Mouse (Mus musculus) embryo, embryonic 11.5 days (tissue): ENCODE results near the gene Rgl3.
A peak's percentile ranks its signal among the peaks of the same experiment; 100 is the strongest.

Experiments
- DNase-seq: peaks from one replicate; pipeline ENCODE4 v3.0.0-alpha.2; 2012; ENCODE audit warnings: low read depth, low spot score

Rgl3 gene

DNA sequence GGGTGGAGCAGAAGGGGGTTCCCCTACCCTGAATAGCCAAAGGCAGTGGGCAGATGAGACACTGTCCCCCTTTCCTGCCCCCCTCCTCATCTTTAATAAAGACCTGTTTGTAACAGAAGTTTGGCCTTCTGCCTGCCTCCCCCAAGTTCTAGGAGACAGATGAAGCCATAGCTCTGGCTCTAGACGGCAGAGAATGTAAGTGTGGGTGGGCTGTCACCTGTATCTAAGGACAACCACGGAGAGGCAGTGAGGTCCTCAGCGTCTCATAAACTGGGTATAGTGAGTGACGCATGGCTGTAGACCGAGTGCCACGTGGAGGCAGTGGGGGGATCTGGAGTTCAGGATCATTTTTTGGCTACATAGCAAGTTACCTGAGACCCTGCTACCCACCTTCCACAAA is 40.5 kb downstream of the Rgl3 start:
- no peak for DNase-seq

DNA sequence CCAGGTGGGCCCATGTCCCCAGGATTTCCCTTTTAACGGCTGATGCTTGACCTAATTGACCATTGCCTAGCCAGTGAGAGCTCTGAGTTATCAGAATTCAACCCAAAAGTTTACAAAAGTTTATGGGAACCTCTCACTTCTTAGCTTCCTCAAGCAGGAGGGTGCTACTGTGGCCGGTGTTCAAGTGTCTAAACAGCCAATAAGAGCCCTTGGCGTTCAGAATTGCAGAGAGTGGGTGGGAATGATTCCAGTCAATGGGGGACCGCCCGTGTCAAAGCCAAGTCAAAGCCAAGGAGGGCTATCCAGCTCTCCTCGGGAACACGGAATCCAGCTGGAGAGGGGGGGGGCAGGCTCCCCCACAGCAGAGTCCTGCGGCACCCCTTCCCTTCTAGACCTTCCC is 41.1 kb downstream of the Rgl3 start:
- no peak for DNase-seq

DNA sequence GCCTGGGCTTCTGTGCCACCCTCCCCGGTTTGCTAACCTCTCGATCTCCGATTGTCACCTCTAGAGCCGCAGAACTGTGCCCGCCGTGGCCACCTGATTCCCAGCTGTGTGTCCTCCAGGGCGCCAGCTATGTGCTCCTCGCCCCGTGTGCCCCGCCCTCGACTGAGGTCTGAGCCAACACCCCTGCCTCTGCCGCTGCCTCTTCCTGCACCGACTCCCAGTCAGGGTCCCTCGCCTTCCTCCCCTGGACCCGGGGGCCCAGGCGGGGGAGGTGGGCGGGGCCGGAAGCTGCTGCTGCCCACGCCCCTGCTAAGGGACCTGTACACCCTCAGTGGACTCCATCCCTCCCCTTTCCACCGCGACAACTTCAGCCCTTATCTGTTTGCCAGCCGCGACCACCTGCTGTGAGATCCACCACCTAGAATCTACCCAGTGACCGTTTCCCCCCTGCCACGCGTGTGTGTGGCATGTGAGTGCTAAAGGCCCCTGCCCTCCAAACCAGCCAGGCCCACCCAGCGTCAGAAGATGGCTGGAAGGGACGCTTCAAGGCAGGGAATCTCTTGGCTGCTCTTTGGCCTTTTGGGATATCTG is 41.6 kb downstream of the Rgl3 start:
- DNase-seq = no peak

DNA sequence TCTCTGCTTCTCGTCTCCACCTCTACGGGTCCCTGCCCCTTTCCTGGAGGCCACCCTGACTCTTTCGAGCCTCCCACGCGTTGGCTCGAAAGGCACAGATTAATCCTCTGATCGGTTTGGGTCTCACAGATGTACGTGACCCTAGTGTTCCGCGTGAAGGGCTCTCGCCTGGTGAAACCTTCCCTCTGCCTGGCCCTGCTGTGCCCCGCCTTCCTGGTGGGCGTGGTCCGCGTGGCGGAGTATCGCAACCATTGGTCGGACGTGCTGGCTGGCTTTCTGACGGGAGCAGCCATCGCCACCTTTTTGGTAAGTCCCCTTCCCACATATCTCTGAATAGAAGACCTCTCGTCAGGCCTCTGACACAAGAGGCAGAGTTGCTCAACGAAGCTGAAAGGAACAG is 45.0 kb downstream of the Rgl3 start:
- DNase-seq = no peak

DNA sequence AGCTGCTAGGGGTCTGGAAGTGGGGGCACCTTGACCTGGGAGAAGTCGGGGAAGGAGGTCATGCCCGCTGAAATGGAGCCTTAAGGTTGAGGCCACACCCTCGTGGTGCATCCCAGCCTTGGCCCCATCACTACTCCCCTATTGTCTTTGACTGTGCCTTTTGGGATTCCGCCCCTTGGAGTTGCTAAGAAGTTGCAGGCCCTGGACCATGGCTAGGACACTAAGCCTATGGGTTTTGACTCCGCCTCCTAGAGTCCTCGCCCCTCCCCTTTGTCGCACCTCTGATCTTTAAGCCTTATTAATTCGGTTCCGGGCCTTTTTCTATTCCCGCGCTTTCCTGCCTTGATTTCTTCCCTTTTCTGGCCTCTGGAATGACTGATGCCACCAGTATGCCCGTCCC is 45.6 kb downstream of the Rgl3 start:
- DNase-seq = no peak

DNA sequence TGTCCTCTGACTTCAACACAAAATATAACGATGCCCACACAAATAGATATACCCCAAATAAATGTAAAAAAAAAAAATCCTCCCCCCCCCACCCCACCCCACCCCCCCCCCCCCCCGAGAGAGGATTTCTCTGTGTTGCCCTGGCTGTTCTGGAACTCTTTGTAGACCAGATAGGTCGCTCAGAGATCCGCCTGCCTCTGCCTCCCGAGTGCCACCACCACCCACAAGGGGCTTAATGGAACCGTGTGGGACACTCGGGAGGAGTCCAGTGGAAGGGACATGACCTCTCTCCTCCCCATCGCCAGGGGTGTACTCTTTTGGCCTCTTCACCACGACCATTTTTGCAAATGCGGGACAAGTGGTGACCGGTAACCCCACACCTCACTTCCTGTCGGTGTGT is 46.2 kb downstream of the Rgl3 start:
- no peak for DNase-seq

DNA sequence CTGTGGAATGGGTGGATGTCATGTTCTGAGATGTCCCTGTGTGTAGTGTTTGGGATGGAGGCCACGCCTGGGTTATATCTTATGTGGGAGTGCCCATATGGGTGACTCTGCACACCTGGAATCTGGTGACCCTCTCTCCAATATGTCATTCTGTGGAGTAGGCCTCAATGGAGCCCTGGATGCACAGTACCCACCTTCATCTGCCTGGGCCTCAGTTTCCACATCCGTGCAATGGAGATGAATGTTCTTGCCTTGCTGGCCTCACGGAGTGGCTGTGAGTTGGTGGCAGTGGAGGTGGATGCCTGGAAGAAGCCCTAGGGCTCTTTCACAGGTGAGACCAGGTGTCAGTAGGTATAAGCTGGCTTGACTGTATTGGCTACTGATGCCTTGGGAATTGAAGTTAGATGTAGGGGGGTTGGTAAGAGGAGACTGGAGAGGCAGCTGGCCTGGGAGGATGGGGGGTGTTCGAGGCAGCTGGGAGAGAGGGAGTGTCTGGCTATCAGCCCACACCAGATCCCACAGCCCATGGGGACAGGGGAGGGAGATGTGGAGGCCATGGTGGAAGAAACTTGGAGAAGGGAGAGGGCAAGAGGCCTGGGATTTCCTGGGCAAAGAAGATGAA is 50.9 kb downstream of the Rgl3 start:
- DNase-seq = no peak

DNA sequence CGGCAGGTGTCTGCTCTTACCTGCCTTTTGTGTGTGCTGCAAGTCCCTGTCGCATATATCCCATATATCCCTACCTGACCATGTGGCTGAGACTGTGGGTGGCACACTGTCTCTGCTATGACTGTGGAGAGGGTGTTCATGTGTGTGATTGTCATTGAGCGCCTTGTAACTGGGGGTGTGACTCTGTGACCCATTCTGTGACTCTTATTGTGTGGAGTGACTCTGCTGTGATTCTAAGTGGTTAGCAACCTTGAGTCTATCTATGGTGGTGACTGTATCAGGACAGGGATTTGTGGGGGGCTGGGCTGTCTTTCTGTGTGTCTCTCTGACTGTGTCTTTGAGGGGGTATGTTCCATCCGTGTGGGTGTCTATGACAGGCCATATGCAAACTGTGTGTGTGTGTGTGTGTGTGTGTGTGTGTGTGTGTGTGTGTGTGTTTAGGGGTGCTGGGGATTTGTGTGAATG is 51.5 kb downstream of the Rgl3 start:
- DNase-seq = no peak

DNA sequence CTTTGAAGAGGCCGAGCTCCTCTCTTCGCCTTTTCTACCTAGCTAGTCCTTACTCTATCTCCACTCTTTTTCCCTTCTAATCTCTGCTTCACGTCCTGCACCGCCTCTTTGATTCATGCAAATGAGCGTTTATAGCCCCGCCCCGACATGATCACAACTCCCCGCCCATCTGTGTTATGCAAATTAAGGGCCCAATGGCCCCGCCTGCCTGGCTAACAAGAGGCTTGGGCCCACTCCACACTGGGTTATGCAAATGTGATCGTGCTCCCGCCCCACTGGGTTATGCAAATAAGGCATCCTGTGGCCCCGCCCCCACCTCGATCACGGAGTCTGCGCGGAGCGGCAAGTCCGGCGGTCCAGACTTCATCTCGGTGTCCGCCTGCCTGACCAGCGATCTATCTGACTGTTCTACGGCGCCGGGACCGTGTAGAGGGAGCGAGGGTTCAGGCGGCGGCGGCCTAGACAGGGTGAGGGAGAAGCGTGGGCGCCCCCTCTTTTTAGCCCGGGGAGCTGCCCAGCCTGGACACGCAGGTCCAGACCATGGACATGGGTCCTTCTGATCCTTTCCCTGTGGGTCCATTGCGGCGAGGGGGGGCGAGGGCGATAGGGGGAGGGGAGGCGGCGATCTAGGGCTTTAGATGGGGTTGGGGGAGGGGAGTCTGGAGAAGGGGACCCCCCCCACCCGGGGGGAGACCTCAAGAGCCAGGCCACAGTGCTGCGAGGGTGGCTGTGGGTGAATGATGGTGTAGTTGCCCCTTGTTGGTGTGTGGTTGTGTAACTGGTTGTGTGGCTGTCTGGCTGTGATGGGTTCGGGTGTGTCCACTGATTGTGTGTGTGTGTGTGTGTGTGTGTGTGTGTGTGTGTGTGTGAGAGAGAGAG is 52.3 kb downstream of the Rgl3 start, which contains the start of gene Plppr2:
TSS of gene Plppr2 (plus strand) at position 342 of the 879 bp plus-strand sequence.
- DNase-seq = peak; percentile 88

DNA sequence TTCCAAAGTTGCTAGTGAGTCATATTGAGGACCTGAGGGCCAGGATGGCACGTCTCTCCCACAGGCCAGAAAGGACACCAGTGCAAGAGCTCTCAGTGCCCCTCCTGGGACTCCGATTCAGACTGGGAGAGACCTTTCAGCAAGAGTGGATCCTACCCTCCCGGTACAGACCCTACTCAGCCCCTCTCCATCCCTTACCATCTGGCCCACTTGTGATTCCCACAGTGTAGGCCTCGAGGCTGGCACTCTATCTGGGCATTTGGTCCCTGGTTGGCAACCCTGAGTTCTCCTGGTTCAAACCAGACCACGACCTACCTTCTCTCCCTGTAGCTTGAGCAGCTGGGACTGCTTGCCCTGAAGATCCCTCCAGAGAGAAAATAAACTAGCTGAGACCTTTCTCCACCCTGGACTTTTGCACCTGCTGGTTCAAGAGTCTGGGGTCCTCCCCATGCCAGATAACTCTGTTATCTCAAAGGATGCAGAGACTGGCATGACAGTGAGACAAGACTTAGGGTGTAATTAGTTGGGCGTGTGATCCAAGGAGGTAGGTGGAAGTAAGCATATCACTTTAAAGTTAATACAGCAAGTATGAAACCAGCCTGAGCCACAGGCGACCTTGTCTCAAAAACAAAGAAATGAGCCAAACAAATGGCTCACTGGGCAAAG is 53.6 kb downstream of the Rgl3 start:
- no peak for DNase-seq

DNA sequence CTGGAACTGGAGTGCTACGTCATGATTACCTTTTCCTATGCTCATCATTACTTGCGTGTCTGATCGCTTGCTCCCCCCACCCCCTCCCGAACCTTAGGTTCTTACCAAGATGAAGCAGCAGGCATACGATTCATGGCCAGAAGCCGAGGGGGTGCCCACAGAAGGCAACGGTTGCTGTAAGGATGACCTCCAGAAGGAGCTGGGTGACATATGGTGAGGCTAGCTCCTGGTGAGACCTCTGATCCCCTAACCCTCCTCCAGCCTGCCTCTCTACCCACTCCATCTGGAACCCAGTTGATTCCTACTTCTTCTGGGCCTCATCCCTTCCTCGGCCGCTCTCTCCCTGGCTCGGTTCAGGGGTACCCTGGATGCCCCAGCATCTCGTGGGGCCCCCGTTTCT is 55.2 kb downstream of the Rgl3 start:
- DNase-seq = no peak

DNA sequence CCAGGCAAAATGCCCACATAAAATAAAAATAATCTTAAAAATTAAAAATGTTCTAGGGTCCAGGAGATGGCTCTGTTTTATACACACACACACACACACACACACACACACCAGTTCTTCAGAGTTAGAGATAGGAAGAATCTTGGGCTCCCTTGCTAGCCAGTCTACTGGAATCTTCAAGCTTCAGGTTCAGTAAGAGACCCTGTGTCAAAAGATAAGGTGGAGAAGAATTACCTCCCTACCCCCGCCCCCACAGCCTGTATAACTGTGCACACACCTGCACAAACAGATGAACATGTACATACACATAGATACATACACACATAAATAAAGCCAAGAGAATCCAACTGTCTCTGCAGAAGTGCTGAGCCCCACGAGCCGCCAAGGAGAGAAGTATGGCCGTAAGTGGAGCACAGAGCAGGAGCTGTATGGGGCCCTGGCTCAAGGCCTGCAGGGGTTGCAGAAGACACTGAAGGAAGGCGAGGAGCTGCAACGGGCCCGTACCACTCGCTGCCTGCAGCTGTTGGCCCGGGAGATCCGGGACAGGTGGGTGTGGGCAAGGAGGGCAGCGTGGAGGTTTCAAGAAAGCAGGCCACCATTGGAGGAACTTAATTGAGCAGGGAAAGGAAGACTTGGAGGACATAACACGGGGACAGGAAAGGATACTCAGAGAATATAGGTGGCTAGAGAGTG is 56.7 kb downstream of the Rgl3 start:
- DNase-seq = no peak

DNA sequence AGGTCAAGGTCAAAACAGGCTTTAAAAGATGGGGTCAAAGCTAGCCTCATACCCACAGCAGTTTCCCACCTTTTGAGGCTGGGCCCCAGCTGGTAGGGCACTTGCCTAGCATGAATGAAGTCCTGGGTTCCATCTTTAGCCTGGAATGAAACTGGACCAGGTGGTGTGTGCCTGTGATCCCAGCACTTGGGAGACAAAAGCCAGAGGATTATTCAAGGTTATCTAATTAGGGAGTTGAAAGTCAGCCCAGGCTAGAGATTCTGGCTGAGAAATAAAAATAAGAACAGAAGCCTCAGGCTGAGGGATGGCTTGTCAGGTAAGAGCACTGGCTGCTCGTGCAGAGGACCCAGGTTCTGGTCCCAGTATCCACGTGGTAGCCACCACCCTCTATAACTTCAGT is 57.2 kb downstream of the Rgl3 start:
- DNase-seq = no peak

DNA sequence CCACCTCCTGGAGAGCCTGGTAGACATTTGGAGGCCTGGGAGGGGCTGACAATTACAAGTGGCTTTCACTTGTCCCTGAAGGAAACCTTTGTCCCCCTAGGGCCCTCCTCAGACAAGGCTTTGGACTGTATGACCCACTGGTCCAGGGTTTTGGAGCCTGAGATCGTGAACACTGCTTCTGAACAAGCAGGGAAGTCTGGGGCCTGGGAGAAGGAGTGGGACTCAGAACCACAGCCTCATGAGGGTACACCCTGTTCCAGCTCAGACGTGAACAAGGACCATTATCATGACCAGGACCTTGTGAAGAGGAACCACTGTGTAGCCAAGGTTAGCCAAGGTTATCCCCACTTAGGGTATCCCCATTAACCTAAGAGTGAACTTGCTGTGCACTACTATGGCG is 60.0 kb downstream of the Rgl3 start:
- DNase-seq = no peak

DNA sequence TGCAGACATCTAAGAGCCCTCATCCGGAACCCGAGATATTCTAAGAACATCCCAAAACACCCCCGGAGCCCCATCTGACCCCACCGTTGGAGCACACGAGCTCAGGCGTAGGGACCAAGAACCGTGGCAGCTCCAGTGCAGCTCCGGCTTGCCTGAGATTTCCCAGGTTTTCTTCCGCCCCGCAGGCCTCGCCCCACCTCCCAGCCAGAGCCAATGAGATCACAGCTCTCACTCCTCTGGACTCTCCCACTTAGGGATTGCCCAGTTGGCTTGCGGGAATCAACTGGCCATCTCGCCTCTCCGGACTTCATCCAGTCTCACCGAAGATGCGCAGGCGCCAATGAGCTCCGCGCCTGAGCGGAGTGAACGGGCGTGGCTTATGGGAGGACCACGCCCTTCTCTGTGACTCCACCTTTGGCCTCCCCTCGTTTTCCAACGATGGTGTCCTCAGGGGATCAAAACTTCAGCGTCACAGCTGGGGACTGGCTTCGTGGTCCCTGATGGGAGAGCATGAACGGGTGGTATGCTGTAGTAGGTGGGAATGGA is 62.0 kb downstream of the Rgl3 start, which contains the start of the genes Ccdc159 and Tmem205:
TSS of gene Ccdc159 (plus strand) at position 264 of the 546 bp plus-strand sequence.
TSS of gene Tmem205 (minus strand) at position 349 of the 546 bp plus-strand sequence.
- DNase-seq = peak; percentile 95

DNA sequence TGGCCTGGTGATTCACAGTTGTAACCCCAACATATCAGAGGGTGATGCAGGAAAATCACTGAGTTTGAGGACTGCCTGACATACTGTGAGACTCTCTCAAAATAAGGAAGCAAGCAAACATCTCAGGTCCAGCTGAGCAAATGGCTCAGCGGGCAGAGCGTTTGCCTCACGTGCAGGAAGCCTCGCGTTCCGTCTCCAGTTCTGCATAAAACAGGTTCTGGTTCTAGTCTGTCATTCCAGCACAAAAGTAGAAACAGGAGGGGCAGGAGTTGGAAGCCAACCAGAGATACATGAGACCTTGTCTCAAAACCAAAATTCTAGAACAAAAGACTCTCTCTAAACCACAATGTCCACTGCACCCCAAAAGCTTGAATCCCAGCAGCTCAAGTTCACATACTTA is 62.5 kb downstream of the Rgl3 start:
- DNase-seq = no peak

DNA sequence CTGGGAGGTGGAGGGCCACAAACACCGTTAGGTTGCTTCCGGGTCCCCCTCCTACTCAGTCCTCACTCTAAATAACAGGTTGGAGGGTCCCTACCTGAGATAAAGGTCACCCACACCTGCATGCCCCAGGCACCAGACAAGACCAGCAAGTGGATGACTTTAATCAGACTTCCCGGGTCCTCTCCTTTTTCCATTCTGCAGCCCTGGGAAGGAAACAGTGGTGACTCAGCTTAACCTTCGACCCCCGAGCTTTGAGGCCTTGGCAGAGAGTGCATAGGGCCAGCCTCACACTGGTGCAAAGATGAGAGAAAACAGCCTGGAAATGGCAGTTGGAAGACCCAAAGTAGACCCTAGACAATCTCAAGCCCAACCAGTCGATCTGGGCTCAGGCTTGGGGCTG is 63.1 kb downstream of the Rgl3 start:
- no peak for DNase-seq

DNA sequence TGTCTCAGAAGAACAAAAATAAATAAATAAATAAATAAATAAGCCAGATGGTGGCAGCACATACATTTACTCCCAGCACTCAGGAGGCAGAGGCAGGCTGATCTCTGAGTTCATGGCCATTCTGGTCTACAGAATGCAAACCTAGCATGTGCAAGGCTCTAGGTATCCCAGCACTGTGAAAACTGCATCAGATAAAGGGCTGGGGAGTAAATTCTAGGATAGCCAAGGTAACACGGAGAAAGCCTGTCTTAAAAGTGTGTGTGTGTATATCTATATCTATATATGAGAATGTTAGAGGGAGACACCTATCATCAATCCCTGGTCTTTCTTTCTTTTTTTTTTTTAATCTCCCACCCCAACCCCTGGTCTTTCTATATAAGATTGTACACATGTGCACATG is 63.7 kb downstream of the Rgl3 start:
- no peak for DNase-seq

DNA sequence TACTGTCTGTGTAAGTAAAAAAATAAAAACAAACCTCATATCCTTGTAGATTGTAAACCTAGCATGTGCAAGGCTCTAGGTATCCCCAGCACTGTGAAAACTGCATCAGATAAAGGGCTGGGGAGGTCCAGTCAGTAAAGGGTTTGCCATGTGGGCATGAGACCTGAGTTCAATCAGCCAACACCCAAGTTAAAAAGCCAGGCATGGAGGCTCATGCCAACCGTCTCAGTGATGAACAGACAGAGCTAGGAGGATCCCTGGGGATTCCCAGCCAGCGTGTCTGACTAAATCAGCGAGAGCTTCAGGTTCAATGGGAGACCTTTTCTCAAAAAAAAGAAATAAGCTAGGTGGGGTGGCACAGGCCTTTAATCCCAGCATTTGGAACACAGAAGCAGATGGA is 64.2 kb downstream of the Rgl3 start:
- DNase-seq = no peak

DNA sequence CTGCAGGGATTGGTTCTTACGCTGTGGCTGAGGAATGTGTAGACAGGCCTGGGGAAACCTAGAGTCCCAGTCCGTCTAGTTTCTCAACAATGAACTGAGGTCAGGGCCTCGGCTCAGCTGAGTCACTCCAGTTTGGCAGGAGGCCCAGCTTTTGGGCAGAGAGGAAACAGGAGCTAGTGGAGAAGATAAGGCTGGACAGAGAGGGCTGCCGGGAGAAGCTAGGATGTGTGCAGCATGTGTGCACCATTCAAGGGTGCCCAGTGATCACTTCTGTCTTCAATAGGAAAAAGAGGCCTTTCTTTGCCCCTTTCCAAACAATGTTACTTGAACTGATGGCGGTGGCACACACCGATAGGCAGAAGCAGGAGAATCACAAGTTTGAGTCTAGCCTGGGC is 65.2 kb downstream of the Rgl3 start:
- DNase-seq = no peak

DNA sequence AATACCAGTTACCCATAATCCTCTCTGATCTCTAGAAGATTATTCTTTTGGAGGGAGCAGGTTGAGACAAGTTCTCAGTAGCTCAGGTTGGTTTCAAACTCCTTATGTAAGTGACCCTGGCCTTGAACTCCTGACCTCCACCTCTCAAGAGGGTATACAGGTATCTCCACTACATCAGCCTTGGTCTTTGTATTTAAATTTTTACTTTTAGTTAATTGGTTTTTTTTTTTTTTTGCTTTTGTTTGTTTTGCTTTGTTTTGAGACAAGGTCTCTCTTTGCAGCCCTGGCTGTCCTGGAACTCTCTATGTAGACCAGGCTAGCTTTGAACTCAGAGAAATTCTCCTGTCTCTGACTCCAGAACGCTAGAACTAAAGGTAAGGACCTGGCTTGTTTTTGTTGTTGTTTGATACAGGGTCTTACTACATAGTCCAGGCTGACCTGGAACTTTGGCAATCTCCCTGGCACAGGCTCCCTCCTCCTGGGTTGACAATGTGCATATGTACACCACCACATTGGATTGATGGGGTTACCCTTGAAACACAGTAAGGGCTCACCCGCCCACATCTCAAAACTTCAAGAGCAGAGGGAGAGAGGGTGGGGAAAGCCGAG is 65.7 kb downstream of the Rgl3 start:
- no peak for DNase-seq
